Mouse (Mus musculus) left cerebral cortex, adult 2 months (tissue): ENCODE measurements at regions not wholly inside any gene's neighbourhood (a gene's known extent, or its start where the extent isn't known, plus 50 kb on each side); places are given as distances from the start of the nearest gene placed in this dataset.
A peak's percentile ranks its signal among the peaks of the same experiment; 100 is the strongest.

Experiments used
- DNase-seq, 2 experiments: peaks; one replicate each; pipeline ENCODE4 v3.0.0; 2021 to 2022; ENCODE audit warnings: low spot score in 2 of 2, mixed read lengths in 1 of 2; ENCODE audit errors: extremely low spot score in 1 of 2
- H3K27ac ChIP-seq: fragments of 200-600 bp; 2 replicates; pipeline ENCODE4 v1.8.1; 2022
- H3K4me3 ChIP-seq: fragments of 200-600 bp; 2 replicates; pipeline ENCODE4 v1.8.1; 2022
- CTCF ChIP-seq: fragments of 200-600 bp; IDR thresholded peaks from 2 replicates; pipeline ENCODE4 v1.8.1; 2022; ENCODE audit warnings: antibody characterized with exemption, mild to moderate bottlenecking, moderate library complexity
- intact Hi-C: fragments of 180-260 bp; cut with DNase I; formaldehyde crosslinking; loops from one replicate; pipeline ENCODE4 v1.15.1; 2025

DNA sequence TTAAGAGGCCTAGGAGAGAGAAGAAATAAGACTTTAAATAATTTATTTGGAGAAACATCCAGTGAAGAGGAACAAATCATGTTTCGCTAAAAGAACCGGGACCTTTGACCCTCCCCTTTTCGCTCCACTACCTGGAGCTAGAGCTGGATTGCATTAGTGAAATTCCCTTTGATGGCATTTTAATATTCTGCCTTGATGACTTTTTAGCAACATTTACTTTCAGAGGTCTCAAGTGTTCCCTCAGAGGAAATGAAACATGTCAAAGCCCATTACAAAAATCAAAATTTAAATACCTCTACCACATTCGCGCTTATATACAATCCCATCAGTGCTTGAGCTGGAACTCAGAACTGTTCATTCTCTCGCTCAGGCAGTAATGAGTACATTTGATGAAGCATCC, 297.0 kb upstream of the Gm10295 start:
- DNase-seq = no peak
- Histone ChIP-seq H3K27ac (no peak overlapping the region), H3K4me3 (no peak overlapping the region)
- TF ChIP-seq CTCF = no peak
- intact Hi-C loops = no loop called here

DNA sequence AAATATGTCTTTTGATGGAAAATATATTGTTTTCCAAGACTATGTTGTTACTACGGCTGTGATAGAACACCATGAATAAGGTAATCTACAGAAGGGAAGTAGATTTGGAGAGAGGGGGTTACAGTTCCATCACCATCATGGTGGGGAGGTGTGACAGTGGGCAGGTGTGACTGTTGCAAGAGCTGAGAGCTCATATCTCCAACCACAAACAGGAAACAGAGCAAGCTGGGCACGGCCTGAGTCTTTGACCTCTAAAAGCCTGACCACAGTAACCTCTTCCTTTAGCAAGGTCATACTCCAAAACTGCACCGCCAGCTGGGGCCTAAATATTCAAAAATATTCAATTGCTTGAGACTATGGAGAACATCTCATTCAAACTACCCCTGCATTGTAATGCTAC, 295.7 kb upstream of the Gm10295 start:
- Histone ChIP-seq H3K4me3 (no peak overlapping the region), H3K27ac (no peak overlapping the region)
- no peak for DNase-seq
- intact Hi-C loops = no loop called here
- TF ChIP-seq CTCF = no peak

- Histone ChIP-seq H3K4me3 (no peak overlapping the region), H3K27ac (no peak overlapping the region)
- DNase-seq = no peak
- intact Hi-C loops = no loop called here
- TF ChIP-seq CTCF = no peak
These were observed 271.8 kb upstream of the Gm10295 start for GRCm38 (mm10) chr7:71623048-71623447.

- Histone ChIP-seq H3K27ac (no peak overlapping the region), H3K4me3 (no peak overlapping the region)
- DNase-seq = no peak
- no peak for TF ChIP-seq CTCF
- intact Hi-C loops = no loop called here
These were observed 251.9 kb upstream of the Gm10295 start for GRCm38 (mm10) chr7:71603159-71603558.

DNA sequence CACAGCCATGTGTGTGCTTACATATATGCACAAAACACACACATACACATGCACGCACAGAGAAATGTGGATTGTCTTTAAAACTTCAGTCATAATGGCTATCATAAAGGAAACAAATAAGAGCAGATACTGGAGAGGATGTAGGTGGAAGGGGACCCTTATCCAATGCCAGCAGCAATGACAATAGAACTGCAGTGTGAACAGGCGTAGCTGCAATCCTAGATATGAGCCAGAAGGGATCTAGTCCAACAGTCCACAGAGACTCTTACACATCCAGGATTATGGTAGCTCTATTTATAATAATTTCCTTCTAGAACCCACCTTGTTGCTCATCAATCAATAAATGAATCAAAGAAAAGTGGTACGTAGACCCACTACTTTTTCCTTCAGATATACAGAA, 245.5 kb upstream of the Gm10295 start:
- intact Hi-C loops = no loop called here
- DNase-seq = no peak
- no peak overlapping the region for H3K4me3 ChIP-seq
- TF ChIP-seq CTCF = no peak
- no peak overlapping the region for H3K27ac ChIP-seq

GRCm38 (mm10) chr7:71587626-71588025, 236.3 kb upstream of the Gm10295 start:
- no peak for TF ChIP-seq CTCF
- DNase-seq = no peak
- Histone ChIP-seq H3K4me3 (no peak overlapping the region), H3K27ac (no peak overlapping the region)
- intact Hi-C loops = no loop called here

DNA sequence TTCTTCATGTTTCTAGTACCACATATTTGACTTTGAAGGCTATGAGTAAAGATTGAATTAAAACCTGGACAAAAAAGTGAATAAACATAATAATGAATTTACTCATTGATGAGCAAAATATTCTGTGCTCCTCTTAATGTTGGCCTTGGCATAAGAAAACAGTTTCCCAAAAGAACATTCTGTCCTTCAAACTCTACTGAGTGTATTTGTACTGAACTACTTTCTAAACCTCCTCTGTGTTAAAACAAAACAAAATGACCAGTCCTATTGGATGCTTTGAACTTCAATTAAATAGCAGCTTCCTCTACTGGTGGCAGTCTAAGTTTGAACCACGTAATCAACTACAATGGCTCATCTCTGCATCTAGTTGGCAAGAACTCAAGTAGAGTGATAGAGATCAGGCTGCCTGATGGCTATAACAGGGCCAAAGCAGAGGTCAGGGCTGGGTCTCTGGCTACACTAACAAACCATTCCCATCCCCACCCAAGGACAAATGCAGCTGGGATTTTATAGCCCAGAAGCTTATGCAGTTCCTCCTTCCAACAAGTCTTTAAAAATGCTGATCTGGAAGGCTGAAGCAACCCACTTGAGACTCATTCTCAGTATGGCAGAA, 232.3 kb upstream of the Gm10295 start:
- H3K4me3 ChIP-seq = no peak overlapping the region
- intact Hi-C loops = no loop called here
- H3K27ac ChIP-seq = no peak overlapping the region
- DNase-seq = no peak
- no peak for TF ChIP-seq CTCF

DNA sequence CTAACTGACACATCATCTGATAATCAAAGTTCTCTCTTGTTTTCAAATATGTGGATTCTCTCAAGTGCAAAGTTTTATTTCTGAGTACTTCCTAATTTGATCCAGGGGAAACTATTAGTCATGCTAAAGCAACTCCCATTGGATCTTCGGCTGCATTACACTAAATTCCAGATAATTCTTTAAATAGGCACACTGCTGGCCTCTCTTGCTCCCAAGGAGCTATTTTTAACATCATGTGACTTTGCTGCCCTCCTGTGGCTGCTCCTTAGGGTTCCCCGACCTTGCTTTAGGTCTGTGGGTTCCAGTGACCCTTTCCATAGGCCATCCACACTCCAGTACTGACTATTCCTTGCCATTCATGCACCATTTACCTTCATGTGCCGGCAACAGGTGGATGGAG, 230.5 kb upstream of the Gm10295 start:
- TF ChIP-seq CTCF = peak; percentile 28
- intact Hi-C loops = no loop called here
- no peak for DNase-seq
- Histone ChIP-seq H3K27ac (no peak overlapping the region), H3K4me3 (no peak overlapping the region)

DNA sequence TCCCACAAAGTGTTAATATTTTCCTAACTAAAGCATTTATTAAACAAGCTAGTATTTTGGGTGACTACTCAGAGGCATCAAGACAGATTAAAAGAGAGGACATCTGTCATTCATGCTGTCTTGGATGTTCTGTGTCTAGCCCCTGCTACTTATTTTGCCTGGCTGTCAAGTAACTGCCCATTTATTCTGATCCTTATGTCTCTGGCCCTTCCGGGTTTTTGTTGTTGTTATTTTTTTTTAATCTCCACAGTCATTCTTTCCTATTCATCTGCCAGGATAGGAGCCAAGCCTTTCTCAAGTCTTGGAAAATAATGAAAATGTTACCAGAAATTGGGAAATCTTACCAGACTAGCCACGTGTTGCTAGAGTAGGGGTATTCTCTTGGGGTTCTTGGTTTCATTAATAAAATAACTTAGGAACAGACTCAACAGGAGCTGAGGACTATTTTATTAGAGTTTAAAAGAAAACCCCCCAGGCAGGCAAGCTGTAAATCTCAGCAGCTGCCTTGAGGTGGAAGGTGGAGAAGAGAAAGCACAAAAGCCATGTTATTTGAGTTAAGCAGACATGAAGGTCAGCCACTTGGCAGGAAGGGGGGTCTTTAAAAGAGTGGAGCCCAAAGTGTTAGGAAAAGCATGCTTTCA, 209.1 kb upstream of the Gm10295 start:
- Histone ChIP-seq H3K27ac (no peak overlapping the region), H3K4me3 (no peak overlapping the region)
- intact Hi-C loops = no loop called here
- no peak for TF ChIP-seq CTCF
- DNase-seq = no peak

DNA sequence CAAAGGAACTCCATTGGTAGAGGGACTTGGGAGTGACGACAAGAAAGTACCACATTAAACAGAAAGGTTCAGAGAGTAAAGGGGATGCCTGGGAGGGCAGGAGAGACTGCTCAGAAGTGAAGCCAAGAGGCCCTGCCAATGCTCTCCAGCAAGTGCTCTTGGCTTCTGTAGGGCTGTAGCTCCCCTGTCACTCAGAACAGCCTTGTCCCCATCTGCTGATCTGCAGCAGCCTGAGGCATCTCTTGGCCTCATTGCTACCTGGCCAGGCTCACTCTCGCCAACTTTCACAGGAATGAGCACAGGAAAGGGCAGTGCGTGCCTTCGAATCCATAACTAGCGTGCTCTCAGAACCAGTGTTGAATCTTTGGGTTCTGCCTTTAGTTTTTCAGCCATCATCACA, 205.2 kb upstream of the Gm10295 start:
- intact Hi-C loops = no loop called here
- Histone ChIP-seq H3K4me3 (no peak overlapping the region), H3K27ac (no peak overlapping the region)
- DNase-seq = no peak
- no peak for TF ChIP-seq CTCF

- Histone ChIP-seq H3K4me3 (no peak overlapping the region), H3K27ac (no peak overlapping the region)
- intact Hi-C loops = no loop called here
- no peak for DNase-seq
- no peak for TF ChIP-seq CTCF
These were observed 204.2 kb upstream of the Gm10295 start for GRCm38 (mm10) chr7:71555476-71555875.

GRCm38 (mm10) chr7:71546606-71547213, 195.4 kb upstream of the Gm10295 start:
- no peak for DNase-seq

DNA sequence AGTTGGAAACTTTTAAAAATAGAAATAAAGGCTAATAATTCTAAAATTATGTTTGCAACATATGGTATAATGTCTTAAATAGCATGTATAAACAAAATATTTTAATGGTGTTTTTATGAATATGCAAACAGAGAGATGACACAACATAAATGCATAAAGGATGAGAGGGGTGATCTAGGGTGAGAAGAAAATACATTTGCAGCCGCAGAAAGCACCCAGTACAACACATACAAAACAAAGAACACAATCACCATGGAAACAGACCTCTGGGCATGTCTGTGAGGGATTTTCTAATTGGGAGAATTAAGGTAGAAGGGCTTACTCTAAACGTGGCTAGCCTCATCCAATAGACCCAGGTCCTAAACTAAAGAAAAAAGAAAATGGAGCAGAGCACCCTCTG, 190.2 kb upstream of the Gm10295 start:
- H3K27ac ChIP-seq = no peak overlapping the region
- no peak for DNase-seq
- H3K4me3 ChIP-seq = no peak overlapping the region
- intact Hi-C loops = no loop called here
- TF ChIP-seq CTCF = no peak

More at GRCm38 (mm10) chr7:71546606-71547213, 195.4 kb upstream of the Gm10295 start:
- no peak for TF ChIP-seq CTCF
- intact Hi-C loops = no loop called here
- no peak overlapping the region for H3K27ac ChIP-seq
- no peak overlapping the region for H3K4me3 ChIP-seq
